Mouse (Mus musculus) retina, adult 2 months (tissue): ENCODE measurements around the gene 0610010K14Rik.

ENCODE experiments used
- DNase-seq: peaks from one replicate; pipeline ENCODE4 v3.0.0-alpha.2; 2012; ENCODE audit warnings: low read depth, low spot score

0610010K14Rik gene

DNA sequence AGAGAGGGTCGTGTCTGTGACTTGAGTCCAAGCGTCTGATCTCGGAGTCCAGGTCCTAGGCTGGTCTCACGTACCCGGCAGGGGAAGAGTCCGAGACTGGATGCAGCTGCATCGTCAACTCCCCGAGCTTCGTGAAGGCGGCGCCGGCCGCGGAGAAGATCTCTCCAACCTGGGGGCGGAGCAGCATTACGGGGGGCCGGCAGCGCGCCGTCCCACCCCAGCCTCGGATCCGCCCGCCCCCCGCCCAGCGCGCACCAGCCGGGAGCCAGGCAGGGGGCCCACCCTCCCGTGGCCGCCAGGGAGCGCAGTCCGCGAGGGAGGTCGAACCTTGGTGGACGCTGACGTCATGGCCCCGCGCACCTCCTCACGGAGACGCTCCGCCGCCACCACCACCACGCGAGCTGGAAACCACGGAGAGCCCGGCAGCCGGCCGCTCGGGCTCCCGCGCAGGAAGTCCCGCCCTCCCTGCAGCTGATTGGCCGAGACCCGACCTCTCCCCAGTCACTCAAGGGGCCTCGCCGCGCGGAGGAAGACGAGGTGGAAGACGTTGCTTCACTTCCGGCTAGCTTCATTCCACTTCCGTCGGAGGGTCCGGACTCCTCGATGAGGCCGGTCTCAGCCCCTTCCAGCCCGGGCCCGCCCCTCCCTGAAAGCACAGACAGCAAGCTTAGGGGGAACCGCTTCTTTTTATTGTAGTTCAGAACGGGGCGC, at the start of gene 0610010K14Rik:
TSS of gene 0610010K14Rik (minus strand) at position 458 of the 711 bp plus-strand sequence.
- peak; percentile 92 for DNase-seq

GRCm38 (mm10) chr11:70285686-70286085, 48.0 kb upstream of the 0610010K14Rik start:
- no peak for DNase-seq

DNA sequence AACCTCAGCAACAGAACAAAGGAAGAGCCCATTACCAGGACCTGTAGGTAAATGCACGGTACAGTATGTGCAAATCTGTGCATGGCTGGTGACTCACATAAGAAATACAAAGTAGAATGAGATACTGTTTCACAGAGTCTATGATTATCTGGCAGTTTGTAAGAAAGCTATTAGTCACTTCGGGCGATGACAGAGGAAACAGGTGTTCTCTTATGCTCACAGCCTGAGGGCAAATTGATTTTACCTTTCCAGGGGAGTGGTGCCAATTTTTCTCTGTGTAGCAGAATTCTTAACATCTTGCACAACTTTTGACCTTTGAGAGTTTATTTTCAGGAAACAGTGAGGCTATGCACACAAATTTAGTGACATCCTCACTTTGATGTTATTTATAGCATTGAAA, 47.0 kb upstream of the 0610010K14Rik start:
- DNase-seq, result no peak

DNA sequence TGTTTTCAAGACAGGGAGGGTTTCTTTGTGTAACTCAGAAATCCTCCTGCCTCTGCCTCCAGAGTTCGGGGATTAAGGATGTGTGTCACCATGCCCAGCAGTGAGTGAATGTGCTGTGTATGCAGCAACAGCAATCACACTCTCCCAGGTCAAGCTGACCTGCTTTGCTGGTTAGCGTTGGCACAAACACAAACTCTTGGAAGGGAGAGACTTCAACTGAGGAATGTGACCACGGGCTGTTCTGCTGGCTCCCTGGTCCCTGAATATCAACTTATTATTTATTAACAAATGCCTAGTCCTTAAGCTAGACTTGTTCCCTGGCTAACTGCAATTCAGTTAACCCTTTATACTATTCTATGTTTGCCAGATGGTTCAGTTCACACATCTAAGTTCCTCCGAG, 46.0 kb upstream of the 0610010K14Rik start:
- DNase-seq, result no peak

GRCm38 (mm10) chr11:70280441-70280840, 42.7 kb upstream of the 0610010K14Rik start:
- DNase-seq, result no peak

- no peak for DNase-seq
Measured at GRCm38 (mm10) chr11:70278961-70279360, 41.2 kb upstream of the 0610010K14Rik start.

DNA sequence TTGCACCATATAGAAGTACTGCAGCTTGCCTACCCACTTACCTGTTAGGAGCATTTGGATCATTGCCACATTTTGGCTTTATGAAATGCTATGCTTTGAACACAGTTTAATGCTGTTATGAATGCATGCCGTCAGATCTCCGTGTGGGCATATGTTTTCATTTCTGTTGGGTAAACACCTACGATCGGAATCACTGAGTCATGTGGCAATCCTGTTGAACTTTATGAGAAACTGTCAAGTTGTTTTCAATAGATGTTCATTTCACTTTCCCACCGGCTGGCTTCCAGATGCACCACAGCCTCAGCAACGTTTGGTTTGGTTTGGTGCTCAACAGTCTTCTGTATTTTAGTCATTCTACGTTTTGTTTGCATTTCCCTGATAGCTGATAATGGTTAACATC, 33.9 kb upstream of the 0610010K14Rik start:
- DNase-seq, result no peak

DNA sequence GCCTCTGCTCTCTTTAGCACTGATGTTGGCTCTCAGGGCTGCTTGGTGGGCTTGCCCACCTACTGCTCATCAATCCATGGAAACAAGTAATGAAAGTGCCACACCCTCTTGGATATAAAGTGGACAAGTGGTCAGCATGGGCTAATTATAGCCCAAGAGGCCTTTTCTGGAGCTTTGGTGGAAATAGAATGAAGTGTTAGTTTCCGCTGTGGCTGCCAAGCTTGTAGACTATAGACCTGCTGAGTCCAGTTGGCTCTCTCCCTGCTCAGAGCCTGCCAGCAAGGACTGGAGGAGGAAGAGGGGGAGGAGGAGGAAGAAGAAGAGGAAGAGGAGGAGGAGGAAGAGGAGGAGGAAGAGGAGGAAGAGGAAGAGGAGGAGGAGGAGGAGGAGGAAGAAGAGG, 28.7 kb upstream of the 0610010K14Rik start:
- DNase-seq, result no peak

DNA sequence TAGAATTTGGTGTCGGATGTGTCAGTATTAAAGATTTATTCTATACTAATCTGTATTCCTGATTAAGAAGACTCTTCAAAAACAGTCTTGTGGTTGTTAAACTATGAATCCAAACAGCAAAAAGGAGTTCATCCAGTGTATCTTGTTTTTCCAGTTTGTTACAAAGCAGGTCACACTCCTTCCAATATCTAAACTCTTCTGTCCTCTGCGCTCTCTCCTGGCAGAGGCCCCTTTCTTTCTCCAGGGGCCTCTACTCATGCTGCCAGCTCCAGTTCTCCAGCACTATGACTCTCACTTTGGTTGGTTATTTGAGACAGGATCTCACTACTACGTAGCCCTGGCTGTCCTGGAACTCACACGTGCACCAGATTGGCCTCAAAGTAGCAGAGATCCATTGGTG, 28.1 kb upstream of the 0610010K14Rik start:
- no peak for DNase-seq

- DNase-seq, result no peak
Measured at GRCm38 (mm10) chr11:70265252-70265651, 27.5 kb upstream of the 0610010K14Rik start.

GRCm38 (mm10) chr11:70259035-70259434, 21.3 kb upstream of the 0610010K14Rik start:
- no peak for DNase-seq

- DNase-seq, result no peak
Measured at GRCm38 (mm10) chr11:70254931-70255531, 17.3 kb upstream of the 0610010K14Rik start, which contains the start of gene Alox12. Gene Alox12 (minus strand): TSS chr11:70255353.

GRCm38 (mm10) chr11:70254337-70254736, 16.6 kb upstream of the 0610010K14Rik start:
- no peak for DNase-seq

GRCm38 (mm10) chr11:70251853-70252252, 14.1 kb upstream of the 0610010K14Rik start:
- no peak for DNase-seq

- no peak for DNase-seq
Measured at GRCm38 (mm10) chr11:70250150-70250549, 12.4 kb upstream of the 0610010K14Rik start.

- peak; percentile 53 for DNase-seq
Measured at GRCm38 (mm10) chr11:70247136-70247845, 9.6 kb upstream of the 0610010K14Rik start.

DNA sequence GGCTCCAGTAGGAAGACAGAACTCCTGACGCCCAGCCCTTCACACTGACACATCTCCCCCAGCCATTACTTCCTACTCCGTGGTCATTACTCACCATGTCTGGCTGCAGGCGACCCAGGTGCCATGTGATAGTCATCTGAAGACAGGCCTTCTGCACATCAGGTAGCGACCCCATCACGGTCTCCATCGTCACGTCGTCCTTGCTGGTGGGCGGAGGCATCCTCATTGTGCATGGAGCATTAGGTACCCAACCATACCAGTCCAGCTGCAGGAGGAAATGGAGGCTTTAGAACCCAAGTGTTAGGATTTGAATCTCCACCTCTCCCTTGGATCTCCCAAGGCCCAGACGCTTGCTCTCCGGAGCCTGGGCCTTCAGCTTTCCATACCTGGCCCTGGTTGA, 4.9 kb upstream of the 0610010K14Rik start:
- no peak for DNase-seq

DNA sequence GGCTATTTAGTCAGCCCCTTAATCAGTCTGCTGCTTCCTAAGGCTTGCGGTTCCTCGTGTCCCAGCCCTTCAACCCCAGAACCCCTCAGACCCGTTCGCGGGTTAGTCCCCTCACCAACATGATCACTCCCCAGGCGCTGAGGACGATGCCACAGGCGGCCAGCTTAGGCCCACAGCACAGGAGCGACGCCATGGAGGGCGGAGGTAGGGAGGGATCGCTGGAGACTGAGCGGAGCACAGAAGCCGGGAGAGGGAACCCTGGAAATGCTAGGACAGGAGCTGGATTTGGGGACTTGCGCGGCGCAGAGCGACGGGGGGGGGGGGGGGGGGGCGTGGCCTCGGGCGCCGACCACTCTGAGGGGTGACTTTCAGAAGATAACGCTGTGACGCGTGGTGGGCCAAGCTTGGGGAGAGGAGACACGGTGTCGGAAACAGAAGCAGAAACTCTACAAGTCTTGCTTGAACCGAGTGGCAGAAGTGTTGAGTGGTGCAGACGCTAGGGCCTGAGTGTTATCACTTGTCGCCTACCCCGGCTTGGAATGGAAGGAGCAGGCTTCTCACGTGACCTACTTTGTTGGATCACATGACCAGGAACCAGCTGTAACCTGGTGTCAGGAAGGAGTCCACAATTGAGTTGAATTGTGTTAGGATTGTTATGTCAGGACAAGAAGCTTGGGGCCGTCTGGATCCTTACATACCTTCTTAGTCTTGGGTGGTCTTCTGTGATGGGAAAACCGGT, 2.0 kb upstream of the 0610010K14Rik start, which contains the start of the genes Gm21988 and Rnasek:
TSS of gene Gm21988 (minus strand) at position 290 of the 739 bp plus-strand sequence.
TSS of gene Rnasek (minus strand) at position 302 of the 739 bp plus-strand sequence.
- peak; percentile 85 for DNase-seq

GRCm38 (mm10) chr11:70238591-70239440, 1.1 kb upstream of the 0610010K14Rik start:
- no peak for DNase-seq

DNA sequence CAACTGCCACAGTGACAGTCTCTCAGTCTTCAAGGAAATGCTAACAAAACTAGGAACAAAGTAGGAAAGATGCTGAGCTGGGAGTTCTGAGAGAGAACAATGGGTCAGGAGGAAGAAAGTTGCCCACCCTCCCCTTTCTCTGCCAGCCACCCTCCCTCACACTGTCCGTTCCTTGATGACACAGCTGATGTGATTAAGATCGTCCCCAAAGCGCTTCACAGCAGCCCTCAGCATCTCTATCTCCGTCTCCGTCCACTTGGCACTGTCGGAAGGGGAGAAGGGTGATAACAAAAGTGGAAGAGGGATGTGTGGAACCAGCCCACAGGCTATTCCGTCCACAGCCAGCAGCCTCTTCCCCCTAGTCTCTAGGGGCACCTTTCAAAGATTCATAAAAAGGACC, 997 bp downstream of the 0610010K14Rik start:
- DNase-seq, result no peak
